Mouse (Mus musculus) testis, adult 2 months (tissue): ENCODE results near the gene Gm9964.

ENCODE experiments used
- CTCF ChIP-seq: fragments of 200-500 bp; IDR thresholded peaks from 2 replicates; pipeline ENCODE4 v1.5.1; 2012; ENCODE audit warnings: low read depth, mild to moderate bottlenecking, inconsistent platforms, low read length, moderate library complexity; ENCODE audit not compliant: control insufficient read depth, insufficient read depth, insufficient replicate concordance
- POLR2A ChIP-seq: fragments of 200-500 bp; IDR thresholded peaks from 2 replicates; pipeline ENCODE4 v1.6.1; 2012; ENCODE audit warnings: low read depth, mild to moderate bottlenecking, inconsistent platforms, low read length, moderate library complexity; ENCODE audit not compliant: control insufficient read depth

DNA sequence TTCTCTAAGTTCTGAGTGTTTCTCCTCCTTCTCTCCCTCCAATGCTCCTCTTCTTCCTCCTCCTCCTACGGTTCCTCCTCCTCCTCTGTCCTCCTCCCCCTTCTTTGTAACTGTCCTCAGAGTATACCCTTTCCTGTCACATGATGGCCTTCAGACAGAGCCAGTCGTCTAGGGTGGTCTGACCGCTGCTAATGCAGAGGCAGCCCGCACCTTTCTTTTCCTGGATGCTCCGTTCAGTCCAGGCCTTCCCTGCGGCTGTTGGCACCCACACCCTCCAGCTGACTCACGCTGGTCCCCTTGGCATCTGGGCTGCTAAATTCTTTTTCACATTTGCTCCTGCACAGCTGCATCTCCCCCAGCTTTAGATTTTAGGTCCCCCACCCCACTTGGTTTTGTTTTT lies 9.8 kb upstream of the Gm9964 start:
- TF ChIP-seq CTCF, result no peak
- TF ChIP-seq POLR2A, result no peak
